Mouse (Mus musculus) urinary bladder, postnatal 25 days (tissue): ENCODE measurements around the gene Slc11a2.

Source experiments
- DNase-seq: peaks from one replicate; pipeline ENCODE4 v3.0.0; 2022; ENCODE audit warnings: low spot score

Slc11a2 gene

DNA sequence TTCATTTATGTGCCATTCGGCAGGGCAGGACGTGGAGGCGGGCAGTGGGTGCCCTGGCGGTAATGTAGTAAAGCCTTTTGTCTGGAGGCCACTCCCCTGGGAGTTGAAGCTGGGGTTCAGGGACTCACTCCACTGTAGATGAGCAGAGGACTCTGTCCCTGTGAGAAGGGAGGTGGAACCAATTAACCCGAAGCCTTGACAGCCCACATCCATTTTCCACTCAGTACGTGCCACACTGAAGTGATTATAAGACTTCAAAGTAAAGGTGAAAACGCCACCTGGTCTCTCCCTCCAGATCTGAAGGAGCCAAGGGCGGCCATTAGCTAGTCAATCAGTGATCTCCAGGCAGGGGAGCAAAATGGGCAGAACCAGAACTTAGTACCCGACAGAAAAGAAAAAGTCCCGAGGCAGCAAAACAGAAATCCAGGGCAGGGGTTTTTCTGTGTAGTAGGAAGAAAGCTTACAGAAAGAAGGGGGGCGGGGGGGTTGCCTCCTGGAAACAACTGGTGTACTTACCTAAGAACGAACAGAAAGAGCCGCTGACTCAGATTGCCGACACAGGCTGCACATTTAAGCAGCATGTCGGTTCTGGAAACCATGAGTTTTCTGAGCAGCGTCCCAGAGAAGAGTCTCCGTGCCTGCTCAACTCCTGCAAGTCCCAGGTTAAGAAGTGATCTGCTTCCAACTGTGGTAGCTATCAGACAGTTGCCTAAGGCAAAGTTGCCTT lies at the start of gene Slc11a2:
Gene Slc11a2, minus strand, starts transcription at position 677 of the 727 bp plus-strand sequence.
- no peak for DNase-seq

DNA sequence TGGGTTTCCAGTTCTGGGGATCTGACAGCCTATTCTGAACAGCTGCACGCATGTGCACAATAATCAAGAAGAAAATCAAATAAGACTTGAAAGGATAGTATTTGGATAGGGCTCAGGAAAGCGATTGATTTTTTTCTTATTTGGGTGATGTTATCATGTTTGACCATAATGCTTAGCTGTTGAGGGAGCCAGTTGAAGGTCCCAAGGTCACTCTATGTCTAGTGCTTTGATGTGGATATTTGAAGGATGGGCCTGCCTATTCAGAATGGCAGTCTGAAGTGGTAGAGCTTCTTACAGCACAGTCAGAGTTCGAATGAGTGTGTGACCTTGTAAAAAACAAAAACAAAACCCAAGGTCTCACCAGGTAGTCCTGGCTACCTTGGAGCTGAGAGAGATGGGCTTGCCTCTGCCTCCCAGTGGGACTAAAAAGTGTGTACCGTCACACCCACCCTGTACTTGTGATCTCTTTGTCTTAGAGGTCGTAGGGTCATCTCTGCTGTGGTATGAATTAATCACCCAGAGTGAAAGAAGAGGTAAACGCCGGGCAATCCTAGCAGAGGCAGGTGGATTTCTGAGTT lies 49.1 kb upstream of the Slc11a2 start:
- no peak for DNase-seq

DNA sequence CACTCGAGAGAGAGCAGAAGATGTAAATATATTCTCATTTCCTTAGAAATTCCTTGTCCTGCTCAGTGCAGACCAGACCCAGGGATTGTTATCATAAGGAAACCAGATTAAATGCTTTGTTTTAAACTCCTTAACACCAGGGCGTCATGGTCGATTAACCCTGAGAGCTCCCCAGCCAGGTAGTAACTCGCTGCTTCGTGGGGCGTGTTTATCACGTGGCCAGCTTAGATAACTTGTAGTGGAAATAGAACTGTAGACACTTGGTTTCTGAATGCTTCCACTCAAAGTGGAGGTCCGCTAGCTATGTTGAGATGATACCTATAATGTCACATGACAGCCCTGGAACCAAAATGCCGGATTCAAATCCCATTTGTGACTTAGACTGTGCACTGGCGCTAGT lies 45.2 kb upstream of the Slc11a2 start:
- no peak for DNase-seq

DNA sequence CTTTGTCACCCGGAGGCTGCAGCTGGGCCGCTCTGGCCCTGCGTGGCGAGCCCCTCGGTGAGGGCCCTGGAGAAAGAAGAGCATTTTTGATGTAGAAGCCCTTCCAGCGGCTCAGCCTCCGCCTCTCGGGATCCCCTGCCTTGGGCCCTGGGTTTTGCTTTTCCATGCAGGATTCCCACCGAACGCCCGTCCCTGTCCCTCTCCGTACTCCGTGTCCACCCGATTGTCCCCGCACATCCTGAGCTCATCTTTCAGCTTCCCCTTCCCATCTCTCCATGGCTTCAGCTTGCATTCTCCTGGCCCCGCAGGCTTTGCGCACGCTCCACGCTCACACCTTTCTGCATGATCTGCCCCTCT lies 44.3 kb upstream of the Slc11a2 start:
- DNase-seq: no peak

DNA sequence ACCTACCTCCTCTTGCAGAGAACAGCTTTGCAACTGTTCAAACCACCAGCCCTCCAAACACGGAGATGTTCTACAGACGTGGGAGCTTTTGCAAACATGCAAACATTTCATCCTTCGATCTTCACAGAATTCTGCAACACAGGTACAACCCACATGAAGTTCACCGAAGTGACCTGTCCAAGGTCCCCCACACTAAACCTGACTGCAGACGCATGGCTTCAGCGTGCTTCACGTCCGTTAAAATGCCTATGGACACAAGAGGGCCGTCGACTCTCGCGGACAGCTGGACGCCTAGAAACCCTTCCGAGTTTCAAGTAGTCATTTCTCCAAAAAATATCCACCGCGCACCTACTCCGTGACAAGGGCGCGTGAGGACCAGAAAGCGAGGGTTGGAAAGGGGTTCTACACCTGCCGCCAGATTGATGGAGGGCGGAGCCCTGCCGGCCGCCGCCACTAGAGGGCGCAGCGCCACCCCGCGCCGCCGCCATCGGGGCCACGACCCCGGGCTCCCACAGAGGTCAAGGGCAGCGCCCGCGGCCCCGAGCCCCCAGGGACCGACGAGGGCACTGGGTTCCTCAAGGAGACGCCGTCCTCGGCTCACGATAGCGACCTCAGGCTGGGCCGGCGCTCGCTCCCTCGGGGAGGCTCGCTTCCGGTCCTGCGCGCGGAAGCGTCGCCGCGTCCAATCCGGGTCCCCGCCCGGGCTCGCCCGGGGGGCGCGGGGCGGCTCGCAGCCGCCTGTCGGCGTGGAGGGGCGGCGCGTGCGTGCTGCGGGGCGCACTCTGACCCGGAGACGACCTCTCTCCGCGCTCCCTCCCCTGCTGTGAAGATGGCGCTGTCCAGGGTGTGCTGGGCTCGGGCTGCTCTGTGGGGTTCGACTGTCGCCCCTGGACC lies 43.7 kb upstream of the Slc11a2 start, which contains the start of gene Letmd1:
Gene Letmd1, plus strand, starts transcription at position 729 of the 894 bp plus-strand sequence.
- DNase-seq: peak; percentile 75

DNA sequence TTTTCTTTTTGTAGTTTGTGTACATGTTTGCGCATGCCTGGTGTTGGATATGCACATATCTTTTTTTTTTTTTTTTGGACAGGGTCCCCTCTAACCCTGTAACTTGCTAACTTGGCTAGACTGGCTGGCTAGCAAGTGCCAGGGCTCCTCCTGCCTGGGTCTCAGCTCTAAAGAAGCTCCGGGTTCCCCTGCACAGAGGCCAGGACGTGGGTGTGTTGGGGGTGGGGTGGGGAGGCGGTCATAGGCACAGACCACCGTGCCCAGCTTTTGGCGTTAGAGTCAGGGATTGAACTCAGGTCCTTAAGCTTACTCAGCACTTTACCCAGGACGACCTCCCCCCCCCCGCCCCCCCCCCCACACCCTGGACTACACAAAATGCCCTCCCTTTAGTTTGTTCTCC lies 42.9 kb upstream of the Slc11a2 start:
- no peak for DNase-seq

DNA sequence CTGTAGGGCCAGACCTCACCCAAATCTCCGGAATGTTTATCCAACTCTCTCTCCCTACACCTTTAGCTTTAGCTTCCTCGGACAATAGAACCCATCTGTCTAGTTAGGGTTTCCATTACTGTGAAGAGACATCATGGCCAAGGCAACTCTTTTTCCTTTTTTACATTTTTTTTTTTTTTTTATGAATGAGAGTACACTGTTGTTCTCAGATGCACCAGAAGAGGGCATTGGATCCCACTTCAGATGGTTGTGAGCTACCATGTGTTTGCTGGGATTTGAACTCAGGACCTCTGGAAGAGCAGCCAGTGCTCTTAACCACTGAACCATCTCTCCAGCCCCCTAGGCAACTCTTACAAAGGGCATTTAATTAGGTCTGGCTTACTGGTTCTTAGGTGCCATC lies 40.6 kb upstream of the Slc11a2 start:
- no peak for DNase-seq

DNA sequence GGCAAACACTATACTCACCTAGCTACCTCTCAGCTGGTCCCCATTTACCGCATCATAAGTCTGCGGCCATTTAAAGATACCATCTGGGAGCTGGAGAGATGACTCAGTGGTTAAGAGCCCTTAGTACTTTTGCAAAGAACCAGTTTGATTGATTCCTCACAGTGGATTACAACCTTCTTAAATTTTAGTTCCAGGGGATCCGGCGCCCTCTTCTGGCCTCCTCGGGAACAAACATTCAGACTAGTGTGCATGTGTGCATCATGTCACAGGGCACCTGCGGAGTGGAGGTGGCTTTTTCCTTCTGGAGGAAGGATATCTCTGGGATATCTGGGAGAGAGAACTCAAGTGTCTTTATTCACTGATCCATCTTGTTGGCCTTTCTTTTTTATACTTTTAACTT lies 38.8 kb upstream of the Slc11a2 start:
- DNase-seq: peak; percentile 60

DNA sequence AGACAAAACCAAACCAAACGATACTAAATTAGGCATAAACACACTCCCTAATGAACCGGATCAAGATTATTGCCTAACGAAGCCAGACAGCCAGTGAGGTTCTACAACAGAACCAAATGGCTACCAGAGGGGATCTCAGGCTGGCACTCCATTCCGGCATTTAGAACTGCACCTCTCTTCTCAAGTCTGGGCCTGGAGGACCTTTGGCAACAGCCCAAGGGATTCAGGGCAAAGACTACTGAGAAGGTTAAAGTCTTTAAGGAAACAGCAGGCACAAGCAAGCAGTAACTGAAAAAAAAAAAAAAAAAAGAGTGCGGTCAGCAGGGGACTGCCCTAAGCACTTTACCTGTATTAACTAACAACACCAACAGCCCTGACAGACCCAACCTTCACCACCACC lies 37.2 kb upstream of the Slc11a2 start:
- no peak for DNase-seq

DNA sequence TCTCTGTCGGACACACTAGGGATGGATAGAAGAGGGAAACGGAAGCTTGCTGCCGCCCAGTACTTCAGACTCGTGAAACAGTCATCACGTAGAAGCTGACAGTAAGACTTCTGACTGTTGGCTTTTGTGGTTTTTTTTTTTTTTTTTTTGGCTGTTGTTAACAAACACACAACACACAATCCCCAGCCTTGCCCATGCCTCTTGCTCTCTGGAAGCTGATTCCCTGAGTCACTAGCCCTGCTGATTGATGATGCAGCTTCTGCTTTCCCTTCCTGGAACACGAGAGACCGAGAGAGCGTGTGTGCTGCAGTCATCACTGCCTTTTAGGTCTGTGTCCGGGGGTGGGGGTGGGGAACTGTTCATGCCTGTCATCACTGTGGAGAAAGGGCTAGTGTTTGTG lies 36.8 kb upstream of the Slc11a2 start:
- no peak for DNase-seq

DNA sequence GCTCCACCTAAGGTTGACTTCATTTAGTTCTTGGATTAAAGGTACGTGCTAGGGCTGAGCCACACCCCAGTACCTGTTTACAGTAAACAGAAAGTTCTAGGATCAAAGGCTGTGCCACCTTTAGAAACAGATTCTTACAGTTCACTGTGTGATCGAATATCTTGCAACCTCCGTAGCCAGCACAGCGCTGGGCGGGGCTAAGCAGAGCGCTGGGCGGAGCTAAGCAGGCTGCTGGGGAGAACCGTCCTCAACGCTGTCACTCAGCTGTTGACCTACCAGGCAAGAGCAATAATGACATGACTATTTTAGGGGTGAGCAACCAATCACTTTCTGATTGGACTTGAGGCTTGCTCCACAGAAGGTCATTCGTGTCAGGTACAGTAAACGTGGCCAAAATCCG lies 36.1 kb upstream of the Slc11a2 start:
- peak; percentile 17 for DNase-seq

DNA sequence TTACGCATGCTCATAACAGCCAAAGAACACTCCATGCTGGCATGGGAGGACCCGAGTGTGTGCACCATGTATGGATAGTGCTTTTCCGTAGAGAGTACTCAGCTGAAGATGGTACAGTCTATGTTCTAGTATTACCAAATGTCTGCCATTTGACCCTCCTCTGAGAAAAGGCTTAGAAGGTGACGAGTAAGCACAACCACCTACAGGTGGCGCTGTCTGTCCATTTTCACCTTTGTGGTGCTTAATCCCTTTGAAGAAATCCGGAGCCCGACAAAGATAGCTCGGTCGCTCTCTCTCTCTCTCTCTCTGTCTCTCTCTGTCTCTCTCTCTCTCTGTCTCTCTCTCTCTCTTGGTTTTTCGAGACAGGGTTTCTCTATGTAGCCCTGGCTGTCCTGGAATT lies 33.2 kb upstream of the Slc11a2 start:
- peak; percentile 54 for DNase-seq

DNA sequence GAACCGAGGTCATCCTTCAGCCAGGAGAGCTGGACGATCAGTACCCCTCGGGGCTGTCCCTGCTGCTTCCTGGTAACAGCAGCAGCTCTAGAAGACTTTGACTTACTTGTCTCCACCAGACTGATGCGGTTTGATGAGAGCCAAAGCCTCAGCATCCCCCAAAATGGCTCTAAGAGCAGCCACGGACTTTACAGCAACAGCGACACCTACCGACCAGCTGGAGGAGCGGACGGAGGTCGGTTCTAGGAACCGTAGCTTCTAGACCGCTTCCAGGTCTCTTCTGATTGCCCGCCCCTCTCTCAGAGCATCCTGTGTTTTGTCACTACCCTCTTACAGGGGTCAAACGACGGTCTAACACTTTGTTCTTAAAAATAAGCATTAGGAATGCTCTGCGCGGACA lies 32.5 kb upstream of the Slc11a2 start:
- DNase-seq: peak; percentile 76

DNA sequence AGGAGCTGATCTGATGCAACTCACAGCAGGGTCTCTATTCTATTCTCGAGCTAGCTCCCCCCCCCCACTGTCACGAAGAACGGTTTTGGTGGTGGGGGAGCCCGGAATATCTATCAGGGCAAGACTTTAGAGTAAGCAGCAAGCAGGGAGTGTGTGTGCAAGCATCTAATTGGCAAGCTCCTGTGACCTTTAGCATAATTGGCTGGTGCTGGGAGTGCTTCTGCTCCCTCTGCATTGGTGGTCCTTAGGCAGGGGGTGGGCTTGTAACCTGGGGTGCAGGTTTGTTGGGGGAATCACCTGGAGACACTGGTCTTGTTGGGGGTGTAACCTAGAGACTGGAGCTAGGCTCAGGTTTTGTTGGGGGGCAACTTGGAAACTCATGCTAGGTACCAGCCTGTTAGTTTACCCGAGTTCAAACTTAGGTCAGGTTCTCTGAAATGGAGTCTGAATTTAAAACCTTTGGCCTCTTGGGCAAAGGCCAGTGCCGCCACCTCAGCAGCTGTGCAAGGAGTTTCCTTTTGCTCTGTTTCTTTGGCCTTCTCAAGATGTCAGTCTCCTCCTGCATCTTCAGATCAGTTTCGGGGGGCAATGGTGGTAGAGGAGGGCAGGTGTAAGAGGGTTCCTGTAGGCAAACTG lies 31.6 kb upstream of the Slc11a2 start:
- DNase-seq: no peak

DNA sequence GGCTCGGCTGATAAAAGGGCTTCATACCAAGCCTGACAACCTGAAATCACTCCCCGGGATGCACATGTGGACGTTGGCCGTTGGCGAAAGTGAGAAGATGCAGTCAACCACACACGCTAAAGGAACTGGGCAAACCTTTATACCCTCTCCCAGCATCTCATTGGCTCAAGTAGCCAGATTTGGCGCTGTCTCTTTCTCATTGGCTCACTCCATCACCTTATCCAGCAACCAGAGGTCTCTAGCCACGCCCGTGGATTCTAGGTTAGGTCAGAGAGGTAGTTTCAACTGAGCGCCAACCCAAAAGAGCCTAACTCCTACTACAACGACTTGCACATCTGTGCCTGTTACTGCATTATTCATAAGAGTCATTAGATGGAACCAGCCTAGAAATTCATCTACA lies 27.6 kb upstream of the Slc11a2 start:
- DNase-seq: no peak

DNA sequence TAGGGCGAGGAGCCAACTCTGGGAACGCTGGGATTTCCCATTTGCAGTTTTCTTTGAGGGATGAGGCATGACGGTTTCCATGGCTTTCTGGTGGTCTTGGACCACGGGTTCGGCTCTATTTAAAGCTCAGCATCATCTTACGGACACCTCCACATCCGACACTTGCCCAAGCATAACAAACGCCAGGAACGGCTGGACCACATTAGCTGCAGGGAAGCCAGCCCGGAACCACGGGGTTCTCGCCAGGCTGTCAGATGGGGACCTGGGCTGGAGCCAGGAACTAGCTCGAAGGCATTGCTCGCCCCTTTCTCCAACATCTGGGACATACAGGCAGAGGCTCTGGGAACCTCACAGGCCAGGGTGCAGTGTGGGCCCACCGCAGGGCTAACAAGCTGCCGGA lies 26.4 kb upstream of the Slc11a2 start:
- no peak for DNase-seq

DNA sequence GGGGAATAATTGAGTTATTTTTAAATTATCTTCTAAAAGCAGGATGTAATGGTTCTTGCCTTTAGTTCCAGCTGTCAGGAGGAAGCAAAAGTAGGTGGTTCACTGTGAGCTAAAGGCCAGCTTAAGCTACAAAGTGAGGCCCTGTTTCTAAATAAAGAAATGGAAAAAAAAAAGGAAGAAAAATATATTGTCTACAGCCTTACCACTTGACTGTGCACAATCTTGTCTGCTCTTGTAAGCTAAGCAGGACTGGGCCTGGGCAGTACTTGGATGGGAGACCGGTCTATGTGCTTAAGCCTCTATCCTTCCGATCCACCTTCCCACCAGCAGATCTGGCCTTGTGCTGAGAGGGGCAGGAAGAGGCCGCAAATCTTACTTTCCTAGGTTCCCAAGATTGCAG lies 24.6 kb upstream of the Slc11a2 start:
- DNase-seq: no peak

DNA sequence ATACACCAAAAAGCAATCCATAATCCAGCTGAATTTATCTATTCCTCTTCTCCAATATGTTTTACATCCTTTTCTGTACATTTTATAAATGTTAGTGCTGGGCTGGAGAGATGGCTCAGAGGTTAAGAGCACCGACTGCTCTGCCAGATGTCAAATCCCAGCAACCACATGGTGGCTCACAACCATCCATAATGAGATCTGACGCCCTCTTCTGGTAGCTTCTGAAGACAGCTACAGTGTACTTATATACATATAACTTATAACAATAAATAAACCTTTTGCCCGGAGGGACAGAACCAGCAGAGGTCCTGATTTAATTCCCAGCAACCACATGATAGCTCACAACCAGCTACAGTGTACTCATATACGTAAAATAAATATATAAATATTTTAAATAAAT lies 23.7 kb upstream of the Slc11a2 start:
- no peak for DNase-seq

DNA sequence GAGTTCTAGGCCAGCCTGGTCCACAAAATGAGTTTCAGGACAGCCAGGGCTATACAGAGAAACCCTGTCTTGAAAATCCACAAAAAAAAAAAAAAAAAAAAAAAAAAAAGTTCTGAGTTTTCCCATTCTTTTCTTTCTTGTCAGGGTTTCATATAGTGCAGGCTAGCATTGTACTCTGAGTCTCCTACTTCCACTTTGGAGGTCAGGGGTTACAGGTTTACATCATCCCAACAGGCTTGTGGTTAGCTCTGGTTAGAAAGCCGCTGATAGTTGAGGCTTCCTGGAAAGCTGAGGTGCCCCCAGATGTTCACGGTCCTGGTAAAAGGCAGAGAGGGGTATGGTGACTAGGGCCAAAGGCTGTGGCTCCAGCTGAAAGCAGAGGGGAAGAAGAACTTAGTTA lies 22.0 kb upstream of the Slc11a2 start:
- DNase-seq: no peak

DNA sequence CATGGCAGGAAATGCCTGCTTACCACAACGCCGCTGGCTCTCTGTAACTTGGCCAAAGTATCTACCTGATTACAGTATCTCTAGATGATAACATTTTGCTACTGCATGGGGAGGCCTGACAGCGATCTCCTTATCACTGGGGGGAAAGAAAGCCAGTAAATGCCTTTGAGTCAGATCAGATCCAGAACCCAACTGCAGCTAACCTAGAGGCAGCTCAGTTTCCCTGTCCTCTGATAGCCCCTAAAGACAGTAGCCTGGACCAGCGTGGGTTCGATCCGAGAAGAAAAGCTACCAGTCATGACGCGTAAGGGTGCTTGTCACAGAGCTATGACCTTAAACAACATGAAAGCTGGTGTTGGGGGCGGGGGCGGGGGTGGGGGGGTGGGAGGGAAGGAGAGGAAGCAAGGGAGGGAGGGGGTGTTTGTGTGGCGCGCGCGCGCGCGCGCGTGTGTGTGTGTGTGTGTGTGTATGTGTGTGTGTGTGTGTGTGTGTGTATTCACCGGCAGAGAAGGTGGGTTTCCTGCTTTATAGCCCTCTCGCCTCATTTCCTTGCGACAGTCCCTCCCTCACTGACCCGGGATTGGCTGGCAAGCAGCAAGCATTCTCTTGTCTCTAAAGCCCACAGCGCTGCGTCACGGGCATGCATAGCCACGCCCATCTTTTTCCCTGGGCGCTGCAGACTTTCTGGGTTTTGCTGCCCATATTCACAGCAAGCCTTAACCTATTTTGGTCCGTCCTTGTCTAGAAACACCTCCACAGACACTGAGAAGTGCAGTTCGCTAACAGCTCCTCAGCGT lies 18.5 kb upstream of the Slc11a2 start:
- DNase-seq: peak; percentile 68

DNA sequence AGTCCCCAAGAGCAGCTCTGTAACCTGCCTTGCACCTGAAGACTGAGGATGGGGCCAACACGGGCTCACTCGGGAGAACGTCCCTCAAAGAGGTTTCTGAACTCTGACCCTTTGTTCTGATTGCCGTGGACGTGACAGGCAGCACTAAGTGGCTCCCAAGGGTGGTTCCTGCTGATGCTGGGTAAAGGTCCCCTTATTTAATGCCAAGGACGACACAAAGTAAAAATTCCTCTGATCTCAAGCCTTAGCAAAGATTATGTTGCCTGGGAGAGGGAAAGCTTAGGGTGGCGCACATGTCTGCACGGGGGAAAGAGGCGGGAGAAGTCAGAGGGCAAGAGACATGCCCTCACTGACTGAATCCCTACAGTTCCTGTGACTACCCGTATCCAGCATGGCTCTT lies 11.6 kb upstream of the Slc11a2 start:
- no peak for DNase-seq

DNA sequence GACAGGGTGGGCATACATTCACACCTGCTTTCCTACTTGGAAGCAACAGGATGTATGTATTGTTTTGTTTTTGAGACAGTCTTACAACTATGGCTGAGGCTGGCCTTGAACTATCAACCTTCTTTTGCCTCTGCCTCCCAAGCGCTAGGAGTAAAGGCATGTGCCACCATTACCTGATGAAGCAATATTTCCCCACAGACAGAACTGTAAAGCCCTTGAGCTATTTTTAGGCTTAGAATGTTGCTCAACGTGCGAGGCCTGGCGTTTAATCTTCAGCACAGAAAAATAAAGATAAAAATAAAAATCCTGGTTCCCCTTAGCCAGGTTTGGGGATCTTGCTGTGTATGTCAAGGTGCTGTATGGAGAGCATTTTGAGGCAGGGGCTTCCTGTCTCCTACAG lies 11.2 kb upstream of the Slc11a2 start:
- DNase-seq: no peak
